Mouse (Mus musculus) midbrain, embryonic 12.5 days (tissue): ENCODE results near the gene Clmn. TPM values are rescaled to one million over a fixed set of nuclear protein-coding genes. Genes with fewer than 3 reads are reported as not detected.
"Not testable (repeated sequence)": the region's sequence is repeated elsewhere in the genome, so short reads cannot be mapped to it uniquely, and the experiment has no call there.

Experiments
- ATAC-seq: fragments of 200-750 bp; cut with Nextera tagmentation; 2 replicates; pipeline ENCODE4 v1.8.0; 2017; ENCODE audit warnings: low read depth, moderate TSS enrichment, moderate library complexity; ENCODE audit not compliant: low FRiP score
- H3K27ac ChIP-seq: fragments of 300-500 bp; sonication (generic); replicated peaks from 2 replicates; pipeline ENCODE4 v1.5.1; 2016; ENCODE audit warnings: mild to moderate bottlenecking
- H3K27me3 ChIP-seq: fragments of 300-500 bp; sonication (generic); 2 replicates; pipeline ENCODE4 v1.6.1; 2016; ENCODE audit warnings: mild to moderate bottlenecking
- H3K36me3 ChIP-seq: fragments of 300-500 bp; sonication (generic); 2 replicates; pipeline ENCODE4 v1.6.1; 2016
- H3K4me1 ChIP-seq: fragments of 300-500 bp; sonication (generic); 2 replicates; pipeline ENCODE4 v1.6.1; 2016
- H3K4me2 ChIP-seq: fragments of 300-500 bp; sonication (generic); replicated peaks from 2 replicates; pipeline ENCODE4 v1.6.1; 2016; ENCODE audit warnings: mild to moderate bottlenecking, moderate library complexity
- H3K4me3 ChIP-seq: fragments of 300-500 bp; sonication (generic); 2 replicates; pipeline ENCODE4 v1.5.1; 2016; ENCODE audit warnings: mild to moderate bottlenecking
- H3K9ac ChIP-seq: fragments of 300-500 bp; sonication (generic); replicated peaks from 2 replicates; pipeline ENCODE4 v1.6.1; 2016; ENCODE audit warnings: mild to moderate bottlenecking, moderate library complexity
- H3K9me3 ChIP-seq: fragments of 300-500 bp; sonication (generic); 2 replicates; pipeline ENCODE4 v1.6.1; 2016; ENCODE audit warnings: mild to moderate bottlenecking
- WGBS: fragments of 180-500 bp; shearing (Covaris S2); methylation state at CpG from one replicate; pipeline ENCODE4 v1.1.7; 2016; 5-methylcytosine and 5-hydroxymethylcytosine counted together
- polyA plus RNA-seq: library from polyadenylated mRNA; unstranded; fragments of >200 nt; fragmentation: Nextera tagmentation; extraction: Ambion mirVana; gene quantifications from 2 replicates; pipeline ENCODE4 v1.2.1, GENCODE M21; 2016

Clmn gene
- polyA plus RNA-seq, 1 experiment from 2014 or later, result 2.5 TPM

- H3K27me3 ChIP-seq, result no peaks in the 10 kb centered on the region
- no peaks in the 10 kb centered on the region for H3K36me3 ChIP-seq
- no peak overlapping the region for H3K4me3 ChIP-seq
- no peak overlapping the region for H3K9ac ChIP-seq
- WGBS, result 83% methylated on average over 6 of the region's 6 CpGs
- no peaks in the 10 kb centered on the region for H3K9me3 ChIP-seq
- no peak for ATAC-seq
- no peak overlapping the region for H3K27ac ChIP-seq
- H3K4me1 ChIP-seq, result peaks cover 56% of the 10 kb centered on the region
- H3K4me2 ChIP-seq, result no peak overlapping the region
These were observed 122.6 kb downstream of the Clmn start for GRCm38 (mm10) chr12:104742247-104742646.

- Histone ChIP-seq H3K9me3 (no peaks in the 10 kb centered on the region), H3K27me3 (no peaks in the 10 kb centered on the region), H3K4me2 (no peak overlapping the region), H3K36me3 (no peaks in the 10 kb centered on the region), H3K4me3 (no peak overlapping the region), H3K4me1 (peaks cover 61% of the 10 kb centered on the region), H3K9ac (no peak overlapping the region), H3K27ac (no peak overlapping the region)
- ATAC-seq, result no peak
- 81% methylated on average over 12 of the region's 12 CpGs for WGBS
These were observed 123.8 kb downstream of the Clmn start for GRCm38 (mm10) chr12:104740841-104741787.

GRCm38 (mm10) chr12:104738931-104739330, 125.9 kb downstream of the Clmn start:
- Histone ChIP-seq H3K27ac (0 out of 2 replicates have a peak overlapping the region, but pooled peaks have one; percentile 10), H3K27me3 (peaks cover 9% of the 10 kb centered on the region), H3K4me2 (no peak overlapping the region), H3K9me3 (no peaks in the 10 kb centered on the region), H3K9ac (no peak overlapping the region), H3K36me3 (no peaks in the 10 kb centered on the region), H3K4me3 (no peak overlapping the region), H3K4me1 (peaks cover 68% of the 10 kb centered on the region)
- no peak for ATAC-seq
- WGBS, result 60% methylated on average over 3 of the region's 3 CpGs

- Histone ChIP-seq H3K4me1 (peaks cover 68% of the 10 kb centered on the region), H3K27ac (no peak overlapping the region), H3K9me3 (no peaks in the 10 kb centered on the region), H3K9ac (no peak overlapping the region), H3K36me3 (no peaks in the 10 kb centered on the region), H3K27me3 (peaks cover 14% of the 10 kb centered on the region), H3K4me2 (no peak overlapping the region), H3K4me3 (no peak overlapping the region)
- 57% methylated on average over 9 of the region's 9 CpGs for WGBS
- no peak for ATAC-seq
These were observed 126.4 kb downstream of the Clmn start for GRCm38 (mm10) chr12:104738446-104738845.

GRCm38 (mm10) chr12:104737666-104738065, 127.2 kb downstream of the Clmn start:
- Histone ChIP-seq H3K4me1 (peaks cover 72% of the 10 kb centered on the region), H3K4me3 (no peak overlapping the region), H3K27me3 (peaks cover 20% of the 10 kb centered on the region), H3K9ac (no peak overlapping the region), H3K27ac (no peak overlapping the region), H3K9me3 (no peaks in the 10 kb centered on the region), H3K4me2 (no peak overlapping the region), H3K36me3 (no peaks in the 10 kb centered on the region)
- no peak for ATAC-seq
- WGBS, result 71% methylated on average over 10 of the region's 10 CpGs

- no peak for ATAC-seq
- no peak overlapping the region for H3K4me2 ChIP-seq
- peaks cover 72% of the 10 kb centered on the region for H3K4me1 ChIP-seq
- H3K27me3 ChIP-seq, result peaks cover 21% of the 10 kb centered on the region
- H3K36me3 ChIP-seq, result peaks cover 4% of the 10 kb centered on the region; the same call in 1 of the 2 replicates
- WGBS, result 19% methylated on average over 3 of the region's 3 CpGs
- H3K9me3 ChIP-seq, result no peaks in the 10 kb centered on the region
- H3K4me3 ChIP-seq, result no peak overlapping the region
- no peak overlapping the region for H3K9ac ChIP-seq
- no peak overlapping the region for H3K27ac ChIP-seq
These were observed 128.9 kb downstream of the Clmn start for GRCm38 (mm10) chr12:104735993-104736395.

GRCm38 (mm10) chr12:104733165-104733564, 131.7 kb downstream of the Clmn start:
- no peak overlapping the region for H3K27ac ChIP-seq
- H3K9ac ChIP-seq, result no peak overlapping the region
- no peaks in the 10 kb centered on the region for H3K9me3 ChIP-seq
- H3K36me3 ChIP-seq, result peaks cover 28% of the 10 kb centered on the region
- ATAC-seq, result no peak
- no peak overlapping the region for H3K4me2 ChIP-seq
- H3K4me1 ChIP-seq, result peaks cover 55% of the 10 kb centered on the region
- H3K27me3 ChIP-seq, result peaks cover 24% of the 10 kb centered on the region
- H3K4me3 ChIP-seq, result no peak overlapping the region

GRCm38 (mm10) chr12:104731782-104732181, 133.1 kb downstream of the Clmn start:
- H3K4me2 ChIP-seq, result no peak overlapping the region
- peaks cover 45% of the 10 kb centered on the region for H3K4me1 ChIP-seq
- peak; percentile 57 for ATAC-seq
- H3K36me3 ChIP-seq, result peaks cover 42% of the 10 kb centered on the region
- H3K9me3 ChIP-seq, result no peaks in the 10 kb centered on the region
- H3K4me3 ChIP-seq, result no peak overlapping the region
- WGBS, result 12% methylated on average over 3 of the region's 3 CpGs
- H3K27ac ChIP-seq, result no peak overlapping the region
- H3K9ac ChIP-seq, result no peak overlapping the region
- peaks cover 24% of the 10 kb centered on the region for H3K27me3 ChIP-seq

- H3K4me1 ChIP-seq, H3K9ac ChIP-seq, H3K4me2 ChIP-seq, H3K4me3 ChIP-seq, H3K27me3 ChIP-seq, ATAC-seq, H3K9me3 ChIP-seq, H3K27ac ChIP-seq: not testable (repeated sequence)
- WGBS, result 86% methylated on average over 2 of the region's 2 CpGs
- H3K36me3 ChIP-seq, result peaks cover 82% of the 10 kb centered on the region
These were observed 138.4 kb downstream of the Clmn start for GRCm38 (mm10) chr12:104726436-104726835.

- H3K4me3 ChIP-seq, result no peak overlapping the region
- no peak overlapping the region for H3K27ac ChIP-seq
- H3K4me2 ChIP-seq, result no peak overlapping the region
- H3K36me3 ChIP-seq, result peaks cover 63% of the 10 kb centered on the region
- ATAC-seq, result no peak
- 98% methylated on average over 10 of the region's 10 CpGs for WGBS
- H3K9me3 ChIP-seq, result no peaks in the 10 kb centered on the region
- no peaks in the 10 kb centered on the region for H3K4me1 ChIP-seq
- H3K27me3 ChIP-seq, result no peaks in the 10 kb centered on the region
- no peak overlapping the region for H3K9ac ChIP-seq
These were observed 142.8 kb downstream of the Clmn start for GRCm38 (mm10) chr12:104722056-104722455.

GRCm38 (mm10) chr12:104721011-104721410, 143.9 kb downstream of the Clmn start:
- 94% methylated on average over 3 of the region's 3 CpGs for WGBS
- H3K36me3 ChIP-seq, result peaks cover 55% of the 10 kb centered on the region
- no peak overlapping the region for H3K4me3 ChIP-seq
- H3K27ac ChIP-seq, result no peak overlapping the region
- H3K9me3 ChIP-seq, result no peaks in the 10 kb centered on the region
- no peaks in the 10 kb centered on the region for H3K27me3 ChIP-seq
- no peak overlapping the region for H3K4me2 ChIP-seq
- no peak for ATAC-seq
- no peaks in the 10 kb centered on the region for H3K4me1 ChIP-seq
- H3K9ac ChIP-seq, result no peak overlapping the region

GRCm38 (mm10) chr12:104718956-104719355, 145.9 kb downstream of the Clmn start:
- Histone ChIP-seq H3K27me3 (no peaks in the 10 kb centered on the region), H3K4me1 (no peaks in the 10 kb centered on the region), H3K4me2 (no peak overlapping the region), H3K4me3 (no peak overlapping the region), H3K9ac (no peak overlapping the region), H3K36me3 (peaks cover 52% of the 10 kb centered on the region), H3K27ac (no peak overlapping the region), H3K9me3 (no peaks in the 10 kb centered on the region)
- 82% methylated on average over 5 of the region's 5 CpGs for WGBS
- no peak for ATAC-seq
